Comparison of ENCODE assay signal across 9 mouse cellular contexts in genomic region chr9:103761647-103762084, GRCm38 (mm10). TPM values are rescaled to one million over a fixed set of nuclear protein-coding genes. Genes with fewer than 3 reads are reported as not detected.
DNase-seq lines count a peak whose midpoint lies in the region; ATAC-seq and TF ChIP-seq lines count a peak whose summit lies in the region.
"Had no signal": no experiment of that assay in that cellular context is flagged by ENCODE, and none has a peak within 500 bp of the region (broad histone marks: within the 10 kb centered on the region; RNA-seq: fewer than 3 reads in every experiment).

Gene Tmem108, minus strand, starts transcription at chr9:103761837.

- WGBS in lung, adult 2 months: under 1% methylated on average over 31 of the region's 51 CpGs

- H3K4me1 ChIP-seq in lung, adult 2 months (ENCODE audit: control insufficient read depth, insufficient read depth, low read length): no peaks in the 10 kb centered on the region

- no peak for TF ChIP-seq CTCF in lung, adult 2 months (IDR thresholded peaks at IDR 0.05; ENCODE audit: insufficient read depth, low read length)

- peak; percentile 77 to 87 for ATAC-seq in hematopoietic stem cell, adult 5-6 weeks (replicated peaks in 1 of 2; ENCODE audit: insufficient read depth in 1 of 2, low FRiP score in 2 of 2, low TSS enrichment in 1 of 2, low read depth in 1 of 2, poor library complexity in 2 of 2, severe bottlenecking in 2 of 2)

- peak; percentile 61 for DNase-seq in CD4-positive, CD25-positive, alpha-beta regulatory T cell, adult 2 months (ENCODE audit: low read depth, low spot score)
- DNase-seq in cerebellum, adult 11-12 months: peak; percentile 98
- peak; percentile 90 for DNase-seq in forelimb bud, embryonic 11.5 days (ENCODE audit: low read depth, low spot score)
- peak; percentile 90 for DNase-seq in layer of hippocampus, adult 8-10 months (ENCODE audit: low spot score in 2 of 2)
- peak; percentile 79 for DNase-seq in lung, adult 2 months
- DNase-seq in ovary, adult 18-20 months (ENCODE audit: low spot score): peak; percentile 76
- DNase-seq in thymus, adult 18-20 months: peak; percentile 47 to 50

- TF ChIP-seq POLR2A in lung, adult 2 months (IDR thresholded peaks at IDR 0.05; ENCODE audit: borderline replicate concordance, extremely low read depth, low read depth, low read length): no peak

- H3K4me3 ChIP-seq in lung, adult 2 months (replicated peaks; ENCODE audit: extremely low read depth, low read depth, low read length): peak within 1 kb of the TSS; percentile 53

RNA-seq across cellular contexts. Expression of gene Tmem108, which starts in this region (rescaled TPM):
- total RNA-seq in hematopoietic stem cell, adult 5-6 weeks (2017): 1.6 TPM in 1 of 2 replicates, not detected in the other
- total RNA-seq in layer of hippocampus, adult 8-10 months (2022): 10 to 100 TPM; 30.3 to 35.6 (median 33.9) TPM
- 8.5 and 9.1 TPM in 2 replicates for polyA plus RNA-seq in lung, adult 2 months (2012; rRNA removed)
- polyA plus RNA-seq: G1E had no signal

Comparison
In these comparisons a context has a peak if more than half of its experiments do, and no peak if none do; other contexts are left out.
1. Peak in every context shown above with its lines: DNase-seq, ATAC-seq and H3K4me3 ChIP-seq.
2. RNA of gene Tmem108 (total RNA-seq): 30.3 to 35.6 TPM in layer of hippocampus, adult 8-10 months; 1.6 TPM in hematopoietic stem cell, adult 5-6 weeks; every median in the first group is over 10 times any median in the second.